Comparison of ENCODE assay signal across 19 mouse cellular contexts in genomic region chr2:127433487-127434295, GRCm38 (mm10). TPM values are rescaled to one million over a fixed set of nuclear protein-coding genes. Genes with fewer than 3 reads are reported as not detected.
DNase-seq lines count a peak whose midpoint lies in the region; ATAC-seq lines count a peak whose summit lies in the region.
"Had no signal": no experiment of that assay in that cellular context is flagged by ENCODE, and none has a peak within 500 bp of the region (broad histone marks: within the 10 kb centered on the region; RNA-seq: fewer than 3 reads in every experiment).

No protein-coding gene starts in this region.

- intact Hi-C loops in heart, postnatal 25 days (cut with DNase I): no loop called here
- intact Hi-C loops in left cerebral cortex, postnatal 25 days (cut with DNase I): no loop called here

- H3K36me3 ChIP-seq in kidney, embryonic 14.5 days (ENCODE audit: control insufficient read depth, insufficient read depth, low read length): peaks cover 13% of the 10 kb centered on the region; the same call in 1 of the 2 replicates
- 0 out of 2 replicates have a peak, but pooled peaks cover 2% of the 10 kb centered on the region for H3K36me3 ChIP-seq in stomach, embryonic 15.5 days

- H3K9ac ChIP-seq in kidney, embryonic 14.5 days (ENCODE audit: low read depth, low read length): no peak overlapping the region
- H3K9ac ChIP-seq in stomach, embryonic 15.5 days: no peak overlapping the region
- H3K9ac ChIP-seq: embryonic facial prominence, embryonic 13.5 days had no signal

- no peak overlapping the region for H3K4me3 ChIP-seq in kidney, embryonic 14.5 days (ENCODE audit: low read length)
- H3K4me3 ChIP-seq in stomach, embryonic 15.5 days (replicated peaks): no peak overlapping the region
- H3K4me3 ChIP-seq: embryonic facial prominence, embryonic 13.5 days; forebrain, embryonic 10.5 days; heart, embryonic 10.5 days; midbrain, embryonic 10.5 days had no signal

- WGBS in kidney, embryonic 14.5 days: 77% methylated on average over 9 of the region's 9 CpGs
- 72% methylated on average over 9 of the region's 9 CpGs for WGBS in stomach, embryonic 15.5 days

- ATAC-seq in kidney, embryonic 14.5 days (ENCODE audit: low FRiP score, low TSS enrichment): 0 out of 2 replicates have a peak, but pooled peaks have one; percentile 3
- peak; percentile 50; the same call in 1 of the 2 replicates for ATAC-seq in stomach, embryonic 15.5 days (ENCODE audit: insufficient read depth, low FRiP score, low read depth)

- DNase-seq in heart, adult 11 months: peak; percentile 83
- no peak for DNase-seq in heart, postnatal 25 days (ENCODE audit: low spot score)
- no peak for DNase-seq in kidney, postnatal 10 days
- DNase-seq in ZHBTc4 (ENCODE audit: low read depth, low spot score): peak; percentile 40
- no peak for DNase-seq in left cerebral cortex, postnatal 25 days (ENCODE audit: low spot score in 2 of 2)
- DNase-seq: adrenal gland, postnatal 10 days; gastrocnemius, postnatal 10 days; kidney, postnatal 14 days; right cerebral cortex, adult 18-20 months; spleen, adult 18-20 months; thymus, postnatal 36 days had no signal

- H3K9me3 ChIP-seq in kidney, embryonic 14.5 days (ENCODE audit: control insufficient read depth, low read length): no peaks in the 10 kb centered on the region
- H3K9me3 ChIP-seq in stomach, embryonic 15.5 days: no peaks in the 10 kb centered on the region
- H3K9me3 ChIP-seq: embryonic facial prominence, embryonic 13.5 days; forebrain, embryonic 10.5 days; G1E; heart, embryonic 10.5 days; midbrain, embryonic 10.5 days had no signal

- H3K27ac ChIP-seq in kidney, embryonic 14.5 days (ENCODE audit: low read depth, low read length): no peak overlapping the region
- no peak overlapping the region for H3K27ac ChIP-seq in stomach, embryonic 15.5 days
- H3K27ac ChIP-seq: embryonic facial prominence, embryonic 13.5 days; forebrain, embryonic 10.5 days; heart, embryonic 10.5 days; midbrain, embryonic 10.5 days had no signal

- no peak overlapping the region for H3K4me2 ChIP-seq in kidney, embryonic 14.5 days (replicated peaks; ENCODE audit: low read depth, low read length)
- no peak overlapping the region for H3K4me2 ChIP-seq in stomach, embryonic 15.5 days
- H3K4me2 ChIP-seq: embryonic facial prominence, embryonic 13.5 days had no signal

- H3K27me3 ChIP-seq in kidney, embryonic 14.5 days (ENCODE audit: control insufficient read depth, insufficient read depth, low read length): no peaks in the 10 kb centered on the region; the same call in 1 of the 2 replicates
- H3K27me3 ChIP-seq in stomach, embryonic 15.5 days (replicated peaks): no peaks in the 10 kb centered on the region
- H3K27me3 ChIP-seq: embryonic facial prominence, embryonic 13.5 days had no signal

- no peaks in the 10 kb centered on the region for H3K4me1 ChIP-seq in kidney, embryonic 14.5 days (ENCODE audit: control insufficient read depth, insufficient read depth, low read length)
- H3K4me1 ChIP-seq in stomach, embryonic 15.5 days: no peaks in the 10 kb centered on the region
- H3K4me1 ChIP-seq: embryonic facial prominence, embryonic 13.5 days; forebrain, embryonic 10.5 days; midbrain, embryonic 10.5 days had no signal

RNA-seq across cellular contexts. Expression of gene Gpat2, which starts 8.7 kb away (rescaled TPM):
- not detected for total RNA-seq in heart, postnatal 25 days (2021)
- 0.15 TPM in 1 of 2 replicates, not detected in the other for polyA plus RNA-seq in kidney, embryonic 14.5 days (2014; fragmentation: Nextera tagmentation; extraction: Ambion mirVana)
- 0.15 and 0.30 TPM in 2 replicates for polyA plus RNA-seq in stomach, embryonic 15.5 days (2015; fragmentation: Nextera tagmentation; extraction: Ambion mirVana)
- under 1 TPM in 1 of 2 experiments, not detected in 1; 0.48 TPM for total RNA-seq in left cerebral cortex, postnatal 25 days (2021)
- total RNA-seq: common myeloid progenitor, adult 5-6 weeks; G1E had no signal
- polyA plus RNA-seq: G1E had no signal

RNA-seq across cellular contexts. Expression of gene Fahd2a, which starts 10.7 kb away (rescaled TPM):
- 10 to 100 TPM; 36.8 to 37.5 TPM for total RNA-seq in heart, postnatal 25 days (2021)
- polyA plus RNA-seq in kidney, embryonic 14.5 days (2014; fragmentation: Nextera tagmentation; extraction: Ambion mirVana): 29.5 and 29.7 TPM in 2 replicates
- 24.6 and 25.2 TPM in 2 replicates for polyA plus RNA-seq in stomach, embryonic 15.5 days (2015; fragmentation: Nextera tagmentation; extraction: Ambion mirVana)
- total RNA-seq in left cerebral cortex, postnatal 25 days (2021): 10 to 100 TPM; 18.1 TPM

Comparison
In these comparisons a context has a peak if more than half of its experiments do, and no peak if none do; other contexts are left out.
1. DNase-seq: peak in heart, adult 11 months (single experiment) and ZHBTc4 (single experiment); none in heart, postnatal 25 days (single experiment), kidney, postnatal 10 days (single experiment) and left cerebral cortex, postnatal 25 days (0 of 2).